Mouse (Mus musculus) kidney, adult 2 months (tissue): Measurements from ENCODE around the gene Gpr68.

Source experiments
- CTCF ChIP-seq: fragments of 200-500 bp; conservative IDR thresholded peaks from 2 replicates; pipeline ENCODE4 v1.5.1; 2011; ENCODE audit warnings: low read depth, mild to moderate bottlenecking, control low read depth, low read length, moderate library complexity, mixed read lengths; ENCODE audit not compliant: insufficient read depth, insufficient read length
- POLR2A ChIP-seq: fragments of 200-500 bp; IDR thresholded peaks from one replicate; pipeline ENCODE4 v1.6.1; 2011; ENCODE audit warnings: low read depth, low read length, control low read depth

GRCm38 (mm10) chr12:100841211-100841792 is 66.7 kb downstream of the Gpr68 start:
- peak; percentile 97 for TF ChIP-seq CTCF
- TF ChIP-seq POLR2A: no peak
